Mouse (Mus musculus) ovary, postnatal 36 days (tissue): ENCODE measurements around the gene Zic5.
"Not testable (repeated sequence)": the region's sequence is repeated elsewhere in the genome, so short reads cannot be mapped to it uniquely, and the experiment has no call there.

Experiments
- DNase-seq: peaks from one replicate; pipeline ENCODE4 v3.0.0; 2022; ENCODE audit warnings: low spot score, mixed read lengths

Zic5 gene

GRCm38 (mm10) chr14:122463734-122464341 is 1.6 kb downstream of the Zic5 start:
- DNase-seq = peak; percentile 39

- DNase-seq = peak; percentile 12
Measured at GRCm38 (mm10) chr14:122463080-122463691, 2.3 kb downstream of the Zic5 start.

- no peak for DNase-seq
Measured at GRCm38 (mm10) chr14:122462689-122463079, 2.8 kb downstream of the Zic5 start.

GRCm38 (mm10) chr14:122461966-122462365 is 3.5 kb downstream of the Zic5 start:
- DNase-seq = no peak

GRCm38 (mm10) chr14:122461500-122461899 is 4.0 kb downstream of the Zic5 start:
- no peak for DNase-seq

- no peak for DNase-seq
Measured at GRCm38 (mm10) chr14:122460226-122460625, 5.3 kb downstream of the Zic5 start.

- no peak for DNase-seq
Measured at GRCm38 (mm10) chr14:122459776-122460175, 5.7 kb downstream of the Zic5 start.

- not testable (repeated sequence) for DNase-seq
Measured at GRCm38 (mm10) chr14:122459332-122459731, 6.1 kb downstream of the Zic5 start.

- DNase-seq = no peak
Measured at GRCm38 (mm10) chr14:122455562-122455958, 9.9 kb downstream of the Zic5 start.

GRCm38 (mm10) chr14:122454901-122455561 is 10.4 kb downstream of the Zic5 start:
- no peak for DNase-seq

- no peak for DNase-seq
Measured at GRCm38 (mm10) chr14:122453996-122454738, 11.3 kb downstream of the Zic5 start.

GRCm38 (mm10) chr14:122453388-122453995 is 12.0 kb downstream of the Zic5 start:
- DNase-seq = peak; percentile 17

- DNase-seq = no peak
Measured at GRCm38 (mm10) chr14:122452701-122453387, 12.6 kb downstream of the Zic5 start.

GRCm38 (mm10) chr14:122451551-122452145 is 13.8 kb downstream of the Zic5 start:
- no peak for DNase-seq

GRCm38 (mm10) chr14:122450496-122451382 is 14.7 kb downstream of the Zic5 start, which contains the start of gene Gm5089:
Gm5089 (minus strand) TSS chr14:122451115.
- DNase-seq = no peak

GRCm38 (mm10) chr14:122449601-122450495 is 15.6 kb downstream of the Zic5 start:
- no peak for DNase-seq

GRCm38 (mm10) chr14:122436850-122437249 is 28.6 kb downstream of the Zic5 start:
- DNase-seq = no peak

- DNase-seq = no peak
Measured at GRCm38 (mm10) chr14:122434039-122434438, 31.4 kb downstream of the Zic5 start.

GRCm38 (mm10) chr14:122432558-122432957 is 32.9 kb downstream of the Zic5 start:
- DNase-seq = no peak
